8 mouse cellular contexts compared by ENCODE assay signal in the genomic region with DNA sequence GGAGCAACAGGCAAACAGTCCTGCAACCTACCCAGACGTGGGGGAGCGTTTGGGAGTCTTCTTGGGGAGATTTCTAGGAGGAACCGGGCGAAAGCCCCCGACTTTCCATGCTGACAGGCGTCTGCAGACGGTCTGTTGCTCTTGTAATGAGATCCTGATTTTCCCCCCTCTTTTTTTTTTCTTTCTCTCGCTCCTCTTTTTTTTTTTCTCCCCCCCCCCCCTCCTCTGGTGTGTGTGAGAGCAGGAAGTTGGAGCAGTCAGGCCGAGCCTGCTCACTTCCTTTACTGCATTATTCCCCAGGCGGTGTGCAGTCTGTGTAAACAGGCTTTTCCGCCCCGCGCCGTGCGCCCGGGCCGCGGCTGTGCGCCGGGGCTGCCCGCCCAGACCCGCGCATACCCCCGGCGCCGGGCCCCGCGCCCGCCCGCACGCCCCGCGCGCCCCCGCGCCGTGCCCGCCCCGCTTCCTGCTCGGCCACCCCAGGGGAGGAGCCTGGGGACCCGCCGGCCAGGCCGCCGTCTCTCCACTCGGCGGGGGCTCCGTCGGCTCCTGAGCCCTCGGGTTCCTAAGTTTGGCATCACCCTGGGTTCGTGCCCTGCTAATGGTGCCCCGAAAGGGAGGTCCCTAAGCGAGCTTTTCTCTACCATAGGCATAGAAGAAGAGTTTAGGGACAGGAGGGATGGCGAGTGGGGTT. TPM values are rescaled to one million over a fixed set of nuclear protein-coding genes. Genes with fewer than 3 reads are reported as not detected.
DNase-seq lines count a peak whose midpoint lies in the region; ATAC-seq lines count a peak whose summit lies in the region.

A gene (minus strand): TSS at position 415 of the 691 bp plus-strand sequence.

- peaks cover 34% of the 10 kb centered on the region for H3K4me1 ChIP-seq in embryonic facial prominence, embryonic 13.5 days
- peaks cover 10% of the 10 kb centered on the region; the same call in 1 of the 2 replicates for H3K4me1 ChIP-seq in heart, embryonic 15.5 days (replicated peaks)

- peak within 1 kb of the TSS; percentile 98 for H3K27ac ChIP-seq in embryonic facial prominence, embryonic 13.5 days
- peak within 1 kb of the TSS; percentile 93 for H3K27ac ChIP-seq in heart, embryonic 15.5 days
- peak within 1 kb of the TSS; percentile 87 for H3K27ac ChIP-seq in macrophage

- peak within 1 kb of the TSS; percentile 80 for H3K4me3 ChIP-seq in embryonic facial prominence, embryonic 13.5 days
- peak within 1 kb of the TSS; percentile 83 for H3K4me3 ChIP-seq in heart, embryonic 15.5 days
- H3K4me3 ChIP-seq in macrophage (ENCODE audit: inconsistent target): peak within 1 kb of the TSS; percentile 70

- peak within 1 kb of the TSS; percentile 97 for H3K9ac ChIP-seq in embryonic facial prominence, embryonic 13.5 days
- peak within 1 kb of the TSS; percentile 85 for H3K9ac ChIP-seq in heart, embryonic 15.5 days

- peak; percentile 70 for DNase-seq in 3T3-L1 (ENCODE audit: low read depth, low spot score)
- DNase-seq in Muller cell, postnatal 12 days (ENCODE audit: inconsistent ontology term): peak; percentile 72
- DNase-seq in kidney, postnatal 10 days: peak; percentile 79
- DNase-seq in skeletal muscle tissue, adult 2 months (ENCODE audit: low read depth, low spot score): peak; percentile 37
- no peak for DNase-seq in right cerebral cortex, adult 18-20 months

- H3K4me2 ChIP-seq in embryonic facial prominence, embryonic 13.5 days: peak within 1 kb of the TSS; percentile 79
- H3K4me2 ChIP-seq in heart, embryonic 15.5 days: peak within 1 kb of the TSS; percentile 98

- ATAC-seq in embryonic facial prominence, embryonic 13.5 days (ENCODE audit: insufficient number of reproducible peaks, insufficient read depth, low FRiP score, low TSS enrichment, low read depth): peak; percentile 80
- peak; percentile 82 for ATAC-seq in heart, embryonic 15.5 days (replicated peaks; ENCODE audit: insufficient number of reproducible peaks, insufficient read depth, low FRiP score, low read depth)

- WGBS in embryonic facial prominence, embryonic 13.5 days: under 1% methylated on average over 52 of the region's 53 CpGs
- under 1% methylated on average over 53 of the region's 53 CpGs for WGBS in heart, embryonic 15.5 days
- WGBS in macrophage (ENCODE audit: missing documents): 2% methylated on average over 21 of the region's 53 CpGs

- H3K36me3 ChIP-seq in embryonic facial prominence, embryonic 13.5 days: no peaks in the 10 kb centered on the region
- no peaks in the 10 kb centered on the region for H3K36me3 ChIP-seq in heart, embryonic 15.5 days
- no peaks in the 10 kb centered on the region for H3K36me3 ChIP-seq in macrophage (ENCODE audit: inconsistent target)

- peaks cover 44% of the 10 kb centered on the region for H3K79me2 ChIP-seq in macrophage (ENCODE audit: inconsistent target)

- H3K27me3 ChIP-seq in embryonic facial prominence, embryonic 13.5 days: no peaks in the 10 kb centered on the region
- no peaks in the 10 kb centered on the region for H3K27me3 ChIP-seq in heart, embryonic 15.5 days

- no peaks in the 10 kb centered on the region for H3K9me3 ChIP-seq in embryonic facial prominence, embryonic 13.5 days
- no peaks in the 10 kb centered on the region for H3K9me3 ChIP-seq in heart, embryonic 15.5 days (replicated peaks)

RNA-seq across cellular contexts. Expression of the gene that starts here (rescaled TPM):
- 33.9 and 40.0 TPM in 2 replicates for polyA plus RNA-seq in embryonic facial prominence, embryonic 13.5 days (2015; fragmentation: Nextera tagmentation; extraction: Ambion mirVana)
- polyA plus RNA-seq in heart, embryonic 15.5 days (2015; fragmentation: Nextera tagmentation; extraction: Ambion mirVana): 31.7 and 33.5 TPM in 2 replicates
- 100 to 1,000 TPM in 2 of 26 experiments, 10 to 100 TPM in 23, 1 to 10 TPM in 1; 9.0 to 119 (median 25.1) TPM for total RNA-seq in macrophage (2018; cell fraction: chromatin; rRNA removed)
- 10 to 100 TPM; 23.0 to 41.3 (median 26.4) TPM for total RNA-seq in macrophage (2018; cell fraction: cytosol; rRNA removed)
- 10 to 100 TPM; 13.1 to 60.4 (median 22.7) TPM for total RNA-seq in macrophage (2018; cell fraction: nucleus; rRNA removed)
- polyA plus RNA-seq in macrophage (2018): 22.5 to 61.1 TPM (median 23.9 TPM) in 3 replicates
